Mouse (Mus musculus) c-Kit-positive CD71-negative TER-119-negative erythroid progenitor cells, embryonic 14.5 days (primary cell): ENCODE measurements around the gene Cltb.

Source experiments
- DNase-seq: peaks from one replicate; pipeline ENCODE4 v3.0.0-alpha.2; 2013; ENCODE audit warnings: low read depth

Cltb gene

GRCm38 (mm10) chr13:54564232-54565200 lies 46.6 kb downstream of the Cltb start:
- DNase-seq = no peak

GRCm38 (mm10) chr13:54562562-54562961 lies 48.6 kb downstream of the Cltb start:
- no peak for DNase-seq

GRCm38 (mm10) chr13:54560608-54561007 lies 50.5 kb downstream of the Cltb start:
- DNase-seq = no peak

GRCm38 (mm10) chr13:54559656-54560055 lies 51.5 kb downstream of the Cltb start:
- no peak for DNase-seq

- DNase-seq = no peak
Measured at GRCm38 (mm10) chr13:54557652-54558051, 53.5 kb downstream of the Cltb start.

- no peak for DNase-seq
Measured at GRCm38 (mm10) chr13:54556796-54557195, 54.3 kb downstream of the Cltb start.

- DNase-seq = no peak
Measured at GRCm38 (mm10) chr13:54556176-54556575, 55.0 kb downstream of the Cltb start.

- no peak for DNase-seq
Measured at GRCm38 (mm10) chr13:54548036-54548435, 63.1 kb downstream of the Cltb start.
